In the genomic region with DNA sequence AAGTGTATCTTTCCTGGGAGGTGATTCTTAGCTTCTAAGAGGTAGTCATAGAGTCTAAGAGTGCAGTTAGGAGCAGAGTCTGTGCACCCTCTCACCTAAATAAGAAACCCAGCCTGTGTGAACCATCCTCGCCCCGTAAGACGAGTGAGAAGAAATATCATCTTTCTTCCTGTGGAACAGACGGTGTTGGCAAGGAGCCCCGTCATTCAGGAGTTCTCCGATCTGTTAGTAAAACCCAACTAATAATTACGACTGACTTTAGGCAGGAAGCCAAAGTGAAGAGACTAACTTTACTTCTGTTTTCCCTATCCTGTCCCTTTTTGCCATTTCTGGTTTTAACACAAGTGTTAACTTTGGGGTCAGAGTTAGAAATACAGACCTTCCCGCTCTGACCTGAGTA, we compare ENCODE assay signal across 15 mouse cellular contexts.
DNase-seq lines count a peak whose midpoint lies in the region; TF ChIP-seq lines count a peak whose summit lies in the region.
"Had no signal": no experiment of that assay in that cellular context is flagged by ENCODE, and none has a peak within 500 bp of the region (broad histone marks: within the 10 kb centered on the region; RNA-seq: fewer than 3 reads in every experiment).

No protein-coding gene starts in this region.

- peak; percentile 38 to 60 for DNase-seq in cerebellum, postnatal 14 days
- DNase-seq in cerebellum, adult 11 months, result no peak
- DNase-seq in heart, adult 11 months, result peak; percentile 29
- DNase-seq in heart, adult 9 months (ENCODE audit: low spot score in 2 of 2), result no peak
- DNase-seq in right cerebral cortex, postnatal 10 days (ENCODE audit: low spot score in 2 of 2), result peak; percentile 45
- DNase-seq in right cerebral cortex, adult 18-20 months, result no peak
- peak; percentile 59 for DNase-seq in brain, embryonic 14.5 days (ENCODE audit: low read depth)
- no peak for DNase-seq in natural killer cell, adult 2 months (ENCODE audit: low spot score in 2 of 2)
- DNase-seq: cerebellum, adult 2 months; embryo, embryonic 11 days; kidney, adult 18-20 months; layer of hippocampus, adult 9-11 months; lung, postnatal 4 days; retina, postnatal 1 day; thymus, postnatal 14 days had no signal

- no peak for TF ChIP-seq CTCF in brain, embryonic 14.5 days (IDR thresholded peaks at IDR 0.05; ENCODE audit: borderline replicate concordance, extremely low read depth, insufficient read depth, insufficient read length)

- no peak for TF ChIP-seq POLR2A in brain, embryonic 14.5 days (IDR thresholded peaks at IDR 0.05; ENCODE audit: borderline replicate concordance, extremely low read depth, insufficient read depth, insufficient read length, poor library complexity, severe bottlenecking)

Comparison
In these comparisons a context has a peak if more than half of its experiments do, and no peak if none do; other contexts are left out.
1. DNase-seq: peak in cerebellum, postnatal 14 days (2 of 2), heart, adult 11 months (single experiment), right cerebral cortex, postnatal 10 days (2 of 2) and brain, embryonic 14.5 days (single experiment); none in cerebellum, adult 11 months (single experiment), heart, adult 9 months (0 of 2), right cerebral cortex, adult 18-20 months (single experiment) and natural killer cell, adult 2 months (0 of 2).